Mouse (Mus musculus) lung, embryonic 16.5 days (tissue): ENCODE measurements around the gene Rptor. TPM values are rescaled to one million over a fixed set of nuclear protein-coding genes. Genes with fewer than 3 reads are reported as not detected.

ENCODE experiments used
- ATAC-seq: fragments of 200-750 bp; cut with Nextera tagmentation; 2 replicates; pipeline ENCODE4 v1.8.0; 2017; ENCODE audit warnings: low read depth, mild to moderate bottlenecking, moderate library complexity
- H3K27ac ChIP-seq: fragments of 300-500 bp; sonication (generic); 2 replicates; pipeline ENCODE4 v1.5.1; 2014; ENCODE audit warnings: mild to moderate bottlenecking, control low read depth, low read length
- H3K27me3 ChIP-seq: fragments of 300-500 bp; sonication (generic); 2 replicates; pipeline ENCODE4 v1.6.1; 2014; ENCODE audit warnings: low read depth, low read length, mixed read lengths; ENCODE audit not compliant: control insufficient read depth, insufficient read depth
- H3K36me3 ChIP-seq: fragments of 300-500 bp; sonication (generic); 2 replicates; pipeline ENCODE4 v1.6.1; 2014; ENCODE audit warnings: low read length; ENCODE audit not compliant: control insufficient read depth, insufficient read depth
- H3K4me1 ChIP-seq: fragments of 300-500 bp; sonication (generic); replicated peaks from 2 replicates; pipeline ENCODE4 v1.6.1; 2014; ENCODE audit warnings: low read length, mixed read lengths; ENCODE audit not compliant: control insufficient read depth, insufficient read depth
- H3K4me2 ChIP-seq: fragments of 300-500 bp; sonication (generic); 2 replicates; pipeline ENCODE4 v1.6.1; 2014; ENCODE audit warnings: low read depth, low read length, control low read depth
- H3K4me3 ChIP-seq: fragments of 300-500 bp; sonication (generic); 2 replicates; pipeline ENCODE4 v1.5.1; 2014; ENCODE audit warnings: mild to moderate bottlenecking, low read length, control low read depth
- H3K9ac ChIP-seq: fragments of 300-500 bp; sonication (generic); 2 replicates; pipeline ENCODE4 v1.6.1; 2014; ENCODE audit warnings: low read length, control low read depth
- H3K9me3 ChIP-seq: fragments of 300-500 bp; sonication (generic); 2 replicates; pipeline ENCODE4 v1.6.1; 2016; ENCODE audit warnings: low read length; ENCODE audit not compliant: control insufficient read depth
- WGBS: fragments of 180-500 bp; shearing (Covaris S2); extraction: QIAGEN DNeasy Blood & Tissue Kit; methylation state at CpG from one replicate; pipeline ENCODE4 v1.1.7; 2014; 5-methylcytosine and 5-hydroxymethylcytosine counted together
- polyA plus RNA-seq: library from polyadenylated mRNA; unstranded; fragments of >200 nt; fragmentation: Nextera tagmentation; extraction: Ambion mirVana; gene quantifications from 2 replicates; pipeline ENCODE4 v1.2.1, GENCODE M21; 2015

The Rptor gene
- polyA plus RNA-seq, 1 experiment from 2014 or later = 7.1 TPM

GRCm38 (mm10) chr11:119754459-119754858 lies 151.8 kb downstream of the Rptor start:
- WGBS = 79% methylated on average over 6 of the region's 6 CpGs
- no peak overlapping the region for H3K9ac ChIP-seq
- no peak overlapping the region for H3K4me2 ChIP-seq
- no peak overlapping the region for H3K27ac ChIP-seq
- H3K27me3 ChIP-seq = no peaks in the 10 kb centered on the region
- no peaks in the 10 kb centered on the region for H3K9me3 ChIP-seq
- H3K4me1 ChIP-seq = no peaks in the 10 kb centered on the region
- H3K36me3 ChIP-seq = no peaks in the 10 kb centered on the region
- H3K4me3 ChIP-seq = no peak overlapping the region
- ATAC-seq = no peak

DNA sequence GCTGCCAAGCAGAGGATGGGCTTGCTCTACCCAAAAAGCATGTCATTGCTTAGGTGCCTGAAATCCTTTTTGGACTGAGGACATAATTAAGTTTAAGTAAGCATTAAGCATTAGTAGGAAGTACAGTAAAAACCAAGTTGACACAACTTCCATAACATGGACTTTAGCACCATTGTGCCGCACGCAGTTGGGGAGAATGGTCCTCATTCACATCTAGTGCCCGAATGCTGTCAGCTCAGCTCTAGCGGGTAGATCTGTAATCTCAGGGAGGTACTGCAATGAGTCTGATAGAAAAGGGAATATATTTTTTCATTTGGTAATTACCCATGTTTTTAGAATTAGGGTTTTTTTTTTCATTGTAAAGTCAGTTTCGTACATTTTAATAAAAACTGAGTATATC lies 155.5 kb downstream of the Rptor start:
- Histone ChIP-seq H3K4me2 (no peak overlapping the region), H3K4me1 (no peaks in the 10 kb centered on the region), H3K9me3 (no peaks in the 10 kb centered on the region), H3K27ac (no peak overlapping the region), H3K36me3 (no peaks in the 10 kb centered on the region), H3K4me3 (no peak overlapping the region), H3K27me3 (no peaks in the 10 kb centered on the region), H3K9ac (no peak overlapping the region)
- 87% methylated on average over 5 of the region's 5 CpGs for WGBS
- no peak for ATAC-seq

GRCm38 (mm10) chr11:119758705-119759327 lies 156.1 kb downstream of the Rptor start:
- no peaks in the 10 kb centered on the region for H3K9me3 ChIP-seq
- no peaks in the 10 kb centered on the region for H3K4me1 ChIP-seq
- no peaks in the 10 kb centered on the region for H3K27me3 ChIP-seq
- H3K4me2 ChIP-seq = no peak overlapping the region
- H3K4me3 ChIP-seq = no peak overlapping the region
- ATAC-seq = no peak
- H3K27ac ChIP-seq = no peak overlapping the region
- no peak overlapping the region for H3K9ac ChIP-seq
- 76% methylated on average over 7 of the region's 7 CpGs for WGBS
- H3K36me3 ChIP-seq = no peaks in the 10 kb centered on the region

DNA sequence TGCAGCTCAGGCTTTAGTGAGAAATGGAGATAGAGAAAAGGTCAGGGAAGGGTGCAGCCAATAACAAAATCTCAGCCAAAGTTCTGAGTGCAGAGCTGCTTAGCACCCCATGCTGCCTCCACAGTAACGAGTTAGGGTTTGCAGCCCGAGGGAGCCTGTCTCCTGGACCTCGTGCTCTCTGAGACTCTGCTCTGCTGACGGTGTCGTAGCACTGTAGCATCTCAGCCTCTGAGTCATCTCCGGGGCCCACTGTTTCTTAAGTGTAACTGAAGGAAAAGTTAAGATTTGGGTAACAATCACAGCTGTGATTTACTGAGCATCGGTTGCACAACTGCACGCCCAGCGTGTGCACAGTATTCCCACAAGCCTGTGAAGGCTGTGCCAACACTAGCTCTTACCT lies 160.2 kb downstream of the Rptor start:
- Histone ChIP-seq H3K9me3 (no peaks in the 10 kb centered on the region), H3K4me2 (no peak overlapping the region), H3K9ac (no peak overlapping the region), H3K27me3 (no peaks in the 10 kb centered on the region), H3K4me3 (no peak overlapping the region), H3K27ac (no peak overlapping the region), H3K4me1 (no peaks in the 10 kb centered on the region), H3K36me3 (no peaks in the 10 kb centered on the region)
- ATAC-seq = no peak
- 89% methylated on average over 9 of the region's 9 CpGs for WGBS

- H3K4me3 ChIP-seq = no peak overlapping the region
- no peak overlapping the region for H3K9ac ChIP-seq
- no peaks in the 10 kb centered on the region for H3K4me1 ChIP-seq
- 89% methylated on average over 6 of the region's 6 CpGs for WGBS
- H3K27me3 ChIP-seq = no peaks in the 10 kb centered on the region
- no peak overlapping the region for H3K4me2 ChIP-seq
- H3K27ac ChIP-seq = no peak overlapping the region
- H3K36me3 ChIP-seq = peaks cover 1% of the 10 kb centered on the region; the same call in 1 of the 2 replicates
- H3K9me3 ChIP-seq = no peaks in the 10 kb centered on the region
- no peak for ATAC-seq
Observed at GRCm38 (mm10) chr11:119766023-119766422, 163.3 kb downstream of the Rptor start.

DNA sequence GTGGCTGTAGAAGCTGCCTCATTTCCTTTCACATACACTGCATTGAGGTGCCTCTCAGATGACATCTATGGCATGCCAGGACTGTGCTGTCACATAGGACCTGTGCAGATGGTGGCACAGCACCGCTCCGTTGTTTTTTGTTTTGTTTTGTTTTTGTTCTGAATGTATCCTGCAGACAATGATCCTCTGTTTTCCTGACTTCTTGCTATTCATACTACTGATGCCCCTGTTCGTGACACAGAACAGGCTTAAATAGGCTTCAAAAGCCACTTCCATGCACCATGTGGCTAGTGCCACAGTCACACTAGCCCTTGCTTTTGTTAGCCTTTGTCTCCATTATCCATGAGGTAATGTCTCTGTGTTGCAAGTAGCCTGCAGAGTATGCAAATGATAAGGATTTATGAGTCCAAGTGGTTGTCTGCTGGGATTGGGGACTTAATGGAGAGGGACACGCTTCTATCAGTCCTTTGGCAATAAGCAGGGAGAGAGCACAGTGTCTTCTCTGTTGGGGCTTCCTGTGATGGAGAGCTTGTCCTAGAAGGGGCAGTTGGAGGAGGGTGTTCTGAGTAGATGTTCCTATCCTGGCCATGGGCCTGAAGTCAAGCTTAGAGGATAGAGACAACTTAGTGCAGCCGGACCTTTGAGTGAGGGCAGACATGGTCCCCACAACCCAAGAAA lies 164.2 kb downstream of the Rptor start:
- Histone ChIP-seq H3K27ac (no peak overlapping the region), H3K9me3 (no peaks in the 10 kb centered on the region), H3K9ac (no peak overlapping the region), H3K4me3 (no peak overlapping the region), H3K27me3 (no peaks in the 10 kb centered on the region), H3K36me3 (peaks cover 5% of the 10 kb centered on the region; the same call in 1 of the 2 replicates), H3K4me2 (no peak overlapping the region), H3K4me1 (no peaks in the 10 kb centered on the region)
- ATAC-seq = no peak
- 89% methylated on average over 5 of the region's 5 CpGs for WGBS

- no peak for ATAC-seq
- Histone ChIP-seq H3K4me2 (no peak overlapping the region), H3K36me3 (peaks cover 5% of the 10 kb centered on the region; the same call in 1 of the 2 replicates), H3K9ac (no peak overlapping the region), H3K27me3 (no peaks in the 10 kb centered on the region), H3K27ac (no peak overlapping the region), H3K4me1 (no peaks in the 10 kb centered on the region), H3K9me3 (no peaks in the 10 kb centered on the region), H3K4me3 (no peak overlapping the region)
- WGBS = 63% methylated on average over 6 of the region's 6 CpGs
Observed at GRCm38 (mm10) chr11:119767525-119767924, 164.8 kb downstream of the Rptor start.

DNA sequence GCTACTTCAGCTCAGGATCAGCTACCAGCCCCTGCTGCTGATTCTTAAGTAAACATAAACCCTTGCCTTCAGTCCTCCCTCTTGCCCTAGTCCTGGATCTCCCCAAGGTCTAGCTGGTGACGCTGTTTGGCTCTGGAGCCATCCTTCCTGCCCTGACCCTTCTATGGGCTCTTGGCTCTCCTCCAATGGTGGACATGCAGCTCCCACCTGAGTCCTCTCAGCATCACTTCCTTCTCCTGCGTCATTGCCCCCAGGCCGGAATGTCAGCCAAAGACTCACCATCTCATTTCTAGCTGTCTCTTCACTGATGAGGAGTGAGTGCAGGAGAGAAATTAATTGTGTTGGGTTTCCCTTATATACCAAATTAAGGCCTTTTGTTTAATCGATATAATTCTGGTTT lies 165.8 kb downstream of the Rptor start:
- H3K36me3 ChIP-seq = peaks cover 5% of the 10 kb centered on the region; the same call in 1 of the 2 replicates
- H3K4me3 ChIP-seq = no peak overlapping the region
- H3K4me2 ChIP-seq = no peak overlapping the region
- no peak overlapping the region for H3K9ac ChIP-seq
- H3K27ac ChIP-seq = no peak overlapping the region
- WGBS = 75% methylated on average over 4 of the region's 4 CpGs
- no peaks in the 10 kb centered on the region for H3K4me1 ChIP-seq
- H3K9me3 ChIP-seq = no peaks in the 10 kb centered on the region
- H3K27me3 ChIP-seq = no peaks in the 10 kb centered on the region
- ATAC-seq = no peak

DNA sequence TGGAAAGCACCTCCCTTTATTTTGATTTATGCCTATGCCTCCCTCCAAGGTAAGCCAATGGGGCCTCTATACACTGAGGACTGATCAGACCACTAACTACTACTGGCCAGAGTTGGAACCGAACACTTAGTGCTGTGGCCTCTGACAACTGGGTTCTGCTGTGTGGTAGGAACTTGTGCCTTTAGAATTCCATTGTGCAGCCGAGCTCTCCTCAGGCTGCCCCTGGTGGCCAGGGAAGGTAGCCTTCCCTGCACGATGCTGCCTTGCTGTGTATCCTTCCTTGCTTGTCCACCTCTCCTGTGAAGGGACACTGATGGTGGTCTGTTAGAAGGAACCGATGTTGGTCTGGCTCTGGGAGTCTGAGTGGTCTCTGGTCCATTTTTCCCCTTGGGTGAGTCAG lies 167.0 kb downstream of the Rptor start:
- H3K9me3 ChIP-seq = no peaks in the 10 kb centered on the region
- no peak overlapping the region for H3K27ac ChIP-seq
- peaks cover 5% of the 10 kb centered on the region; the same call in 1 of the 2 replicates for H3K36me3 ChIP-seq
- no peaks in the 10 kb centered on the region for H3K4me1 ChIP-seq
- H3K27me3 ChIP-seq = no peaks in the 10 kb centered on the region
- 71% methylated on average over 4 of the region's 4 CpGs for WGBS
- no peak overlapping the region for H3K4me3 ChIP-seq
- no peak overlapping the region for H3K4me2 ChIP-seq
- no peak overlapping the region for H3K9ac ChIP-seq
- ATAC-seq = no peak
